Mouse (Mus musculus): ENCODE results near the gene Cemip. TPM values are rescaled to one million over a fixed set of nuclear protein-coding genes. Genes with fewer than 3 reads are reported as not detected.
A peak's percentile ranks its signal among the peaks of the same experiment; 100 is the strongest.

Gene Cemip
- total and polyA plus RNA-seq, 2 experiments = not detected

DNA sequence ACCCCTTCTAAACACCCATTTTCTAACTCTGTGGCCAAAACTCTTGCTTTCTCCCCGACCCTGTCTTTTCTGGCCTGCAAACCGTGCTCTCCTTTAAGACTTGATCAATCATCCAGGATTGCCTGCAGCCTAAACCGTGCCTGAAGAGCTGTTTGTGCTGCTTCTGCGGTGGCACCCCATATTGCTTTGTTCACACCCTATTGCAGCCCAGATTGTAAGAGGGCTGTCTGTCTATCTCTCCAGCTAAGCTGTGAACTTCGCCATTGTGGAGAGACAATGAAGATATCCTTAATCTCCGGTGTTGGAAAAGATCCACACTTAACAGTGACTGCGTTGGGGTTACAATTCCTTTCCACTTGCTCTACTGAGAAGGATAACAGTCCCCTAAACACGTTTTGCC lies 12.0 kb downstream of the Cemip start:
- Histone ChIP-seq H3K79me2 (ENCODE audit: control insufficient read depth, insufficient read depth, low read length) (no peaks in the 10 kb centered on the region), H3K27ac (replicated peaks; ENCODE audit: insufficient read depth, low read depth, low read length) (no peak overlapping the region), H3K4me1 (ENCODE audit: control insufficient read depth, insufficient read depth, low read length) (no peaks in the 10 kb centered on the region), H3K36me3 (ENCODE audit: control insufficient read depth, insufficient read depth, low read length) (no peaks in the 10 kb centered on the region), H3K4me3 (ENCODE audit: insufficient read depth, low read depth, low read length) (no peak overlapping the region), H3K27me3 (ENCODE audit: control insufficient read depth, insufficient read depth, low read length) (no peaks in the 10 kb centered on the region), H3K9ac (ENCODE audit: low read depth, low read length) (no peak overlapping the region)
- TF ChIP-seq CTCF (IDR thresholded peaks at IDR 0.05; ENCODE audit: low read depth, low read length) = no peak
- DNase-seq (ENCODE audit: extremely low read depth, low read depth, low spot score) = no peak
- WGBS = 42% methylated on average over 8 of the region's 8 CpGs

GRCm38 (mm10) chr7:84073856-84074255 lies 12.4 kb downstream of the Cemip start:
- no peak overlapping the region for H3K27ac ChIP-seq (replicated peaks; ENCODE audit: insufficient read depth, low read depth, low read length)
- H3K27me3 ChIP-seq (ENCODE audit: control insufficient read depth, insufficient read depth, low read length) = no peaks in the 10 kb centered on the region
- H3K9ac ChIP-seq (ENCODE audit: low read depth, low read length) = no peak overlapping the region
- H3K4me3 ChIP-seq (ENCODE audit: insufficient read depth, low read depth, low read length) = no peak overlapping the region
- H3K4me1 ChIP-seq (ENCODE audit: control insufficient read depth, insufficient read depth, low read length) = no peaks in the 10 kb centered on the region
- WGBS = 75% methylated on average over 3 of the region's 3 CpGs
- H3K36me3 ChIP-seq (ENCODE audit: control insufficient read depth, insufficient read depth, low read length) = no peaks in the 10 kb centered on the region
- H3K79me2 ChIP-seq (ENCODE audit: control insufficient read depth, insufficient read depth, low read length) = no peaks in the 10 kb centered on the region
- TF ChIP-seq POLR2A (IDR thresholded peaks at IDR 0.05; ENCODE audit: extremely low read depth, insufficient read depth, low read length) = no peak
- no peak for TF ChIP-seq CTCF (IDR thresholded peaks at IDR 0.05; ENCODE audit: low read depth, low read length)
- no peak for DNase-seq (ENCODE audit: extremely low read depth, low read depth, low spot score)

DNA sequence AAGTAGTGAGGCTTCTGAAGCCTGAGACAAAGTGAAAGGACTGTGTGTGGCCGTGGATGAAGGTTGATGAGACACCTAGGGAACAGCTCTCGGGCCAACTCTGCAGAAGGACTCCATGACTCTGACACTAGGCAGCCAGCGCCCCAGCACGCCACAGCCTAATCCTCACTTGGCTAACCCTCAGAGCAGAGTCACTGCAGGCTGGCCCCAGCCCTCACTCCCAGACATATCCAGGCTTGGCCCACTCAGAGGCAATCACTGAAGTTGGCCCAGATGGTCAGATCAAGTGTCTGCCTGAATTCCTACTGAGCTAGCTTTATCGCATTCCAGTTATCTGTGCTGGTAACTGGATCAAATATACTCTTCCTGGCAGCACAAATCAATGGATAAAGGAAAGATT lies 17.4 kb downstream of the Cemip start:
- no peak overlapping the region for H3K27ac ChIP-seq (replicated peaks; ENCODE audit: insufficient read depth, low read depth, low read length)
- no peak for DNase-seq (ENCODE audit: extremely low read depth, low read depth, low spot score)

DNA sequence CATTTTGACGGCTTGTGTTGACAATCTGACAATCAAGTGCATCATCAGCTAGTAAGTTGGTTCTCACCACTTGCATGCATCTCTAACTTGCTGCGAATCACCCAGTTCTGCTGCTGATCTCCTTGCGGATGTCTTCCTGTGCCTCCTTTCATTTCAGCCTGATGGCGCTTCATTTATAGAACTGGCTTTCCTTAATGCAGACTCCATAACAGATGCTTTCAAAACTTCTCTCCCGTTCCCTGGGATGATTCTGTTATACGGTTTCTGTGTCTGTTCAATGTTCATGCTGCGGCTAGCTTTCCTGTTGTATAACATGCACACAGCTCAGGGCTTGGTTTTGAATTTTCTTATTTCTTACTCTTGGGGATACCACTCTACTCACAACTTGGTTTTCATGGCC lies 26.5 kb downstream of the Cemip start:
- H3K27me3 ChIP-seq (ENCODE audit: control insufficient read depth, insufficient read depth, low read length) = no peaks in the 10 kb centered on the region
- DNase-seq (ENCODE audit: extremely low read depth, low read depth, low spot score) = no peak
- no peaks in the 10 kb centered on the region for H3K4me1 ChIP-seq (ENCODE audit: control insufficient read depth, insufficient read depth, low read length)
- no peak overlapping the region for H3K27ac ChIP-seq (replicated peaks; ENCODE audit: insufficient read depth, low read depth, low read length)
- no peak overlapping the region for H3K9ac ChIP-seq (ENCODE audit: low read depth, low read length)
- no peaks in the 10 kb centered on the region for H3K79me2 ChIP-seq (ENCODE audit: control insufficient read depth, insufficient read depth, low read length)
- 91% methylated on average over 7 of the region's 7 CpGs for WGBS
- H3K36me3 ChIP-seq (ENCODE audit: control insufficient read depth, insufficient read depth, low read length) = no peaks in the 10 kb centered on the region
- H3K4me3 ChIP-seq (ENCODE audit: insufficient read depth, low read depth, low read length) = no peak overlapping the region
- no peak for TF ChIP-seq POLR2A (IDR thresholded peaks at IDR 0.05; ENCODE audit: extremely low read depth, insufficient read depth, low read length)
- TF ChIP-seq CTCF (IDR thresholded peaks at IDR 0.05; ENCODE audit: low read depth, low read length) = no peak

More for the DNA sequence above, 17.4 kb downstream of the Cemip start:
- 84% methylated on average over 5 of the region's 5 CpGs for WGBS
- H3K9ac ChIP-seq (ENCODE audit: low read depth, low read length) = no peak overlapping the region
- no peaks in the 10 kb centered on the region for H3K27me3 ChIP-seq (ENCODE audit: control insufficient read depth, insufficient read depth, low read length)
- TF ChIP-seq POLR2A (IDR thresholded peaks at IDR 0.05; ENCODE audit: extremely low read depth, insufficient read depth, low read length) = no peak
- TF ChIP-seq CTCF (IDR thresholded peaks at IDR 0.05; ENCODE audit: low read depth, low read length) = no peak
- no peaks in the 10 kb centered on the region for H3K36me3 ChIP-seq (ENCODE audit: control insufficient read depth, insufficient read depth, low read length)
- no peaks in the 10 kb centered on the region for H3K79me2 ChIP-seq (ENCODE audit: control insufficient read depth, insufficient read depth, low read length)
- H3K4me3 ChIP-seq (ENCODE audit: insufficient read depth, low read depth, low read length) = no peak overlapping the region
- H3K4me1 ChIP-seq (ENCODE audit: control insufficient read depth, insufficient read depth, low read length) = no peaks in the 10 kb centered on the region

DNA sequence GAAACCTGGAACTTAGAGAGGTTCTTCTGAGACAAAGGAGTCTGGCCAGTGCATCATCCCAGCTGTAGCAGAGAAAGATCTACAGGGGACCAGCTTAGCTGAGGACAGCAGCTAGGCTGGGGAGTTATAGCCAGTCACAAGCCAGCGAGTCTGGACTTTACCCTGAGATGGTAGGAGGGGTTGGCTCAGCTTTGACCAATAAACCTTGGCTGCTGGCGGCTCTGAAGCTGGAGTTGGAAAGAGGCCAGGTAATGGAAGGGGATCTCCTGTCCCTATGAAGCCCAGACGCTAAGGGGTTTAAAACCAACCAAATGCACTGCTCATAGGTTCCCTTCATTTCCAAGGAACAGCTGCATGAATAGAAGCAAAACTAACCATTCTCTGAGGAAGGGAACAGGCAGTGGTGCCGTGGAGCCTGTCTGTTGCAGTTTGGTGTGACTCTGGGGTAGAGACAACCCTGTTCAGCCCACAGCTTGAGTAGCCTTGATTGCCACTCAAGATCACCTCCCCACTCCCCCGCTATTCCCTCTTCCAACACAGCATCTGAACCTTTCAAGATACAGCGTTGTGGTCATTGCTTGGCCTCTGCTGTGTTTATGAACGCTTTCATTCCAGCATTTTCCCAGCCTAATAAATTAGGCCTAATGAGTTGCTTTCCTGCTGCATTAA lies 30.2 kb downstream of the Cemip start:
- H3K4me1 ChIP-seq (ENCODE audit: control insufficient read depth, insufficient read depth, low read length) = no peaks in the 10 kb centered on the region
- H3K36me3 ChIP-seq (ENCODE audit: control insufficient read depth, insufficient read depth, low read length) = no peaks in the 10 kb centered on the region
- no peak overlapping the region for H3K4me3 ChIP-seq (ENCODE audit: insufficient read depth, low read depth, low read length)
- no peaks in the 10 kb centered on the region for H3K27me3 ChIP-seq (ENCODE audit: control insufficient read depth, insufficient read depth, low read length)
- DNase-seq (ENCODE audit: extremely low read depth, low read depth, low spot score) = peak; percentile 52
- 62% methylated on average over 7 of the region's 7 CpGs for WGBS
- H3K9ac ChIP-seq (ENCODE audit: low read depth, low read length) = no peak overlapping the region
- no peaks in the 10 kb centered on the region for H3K79me2 ChIP-seq (ENCODE audit: control insufficient read depth, insufficient read depth, low read length)
- TF ChIP-seq POLR2A (IDR thresholded peaks at IDR 0.05; ENCODE audit: extremely low read depth, insufficient read depth, low read length) (no peak), CTCF (IDR thresholded peaks at IDR 0.05; ENCODE audit: low read depth, low read length) (no peak)
- H3K27ac ChIP-seq (replicated peaks; ENCODE audit: insufficient read depth, low read depth, low read length) = no peak overlapping the region

DNA sequence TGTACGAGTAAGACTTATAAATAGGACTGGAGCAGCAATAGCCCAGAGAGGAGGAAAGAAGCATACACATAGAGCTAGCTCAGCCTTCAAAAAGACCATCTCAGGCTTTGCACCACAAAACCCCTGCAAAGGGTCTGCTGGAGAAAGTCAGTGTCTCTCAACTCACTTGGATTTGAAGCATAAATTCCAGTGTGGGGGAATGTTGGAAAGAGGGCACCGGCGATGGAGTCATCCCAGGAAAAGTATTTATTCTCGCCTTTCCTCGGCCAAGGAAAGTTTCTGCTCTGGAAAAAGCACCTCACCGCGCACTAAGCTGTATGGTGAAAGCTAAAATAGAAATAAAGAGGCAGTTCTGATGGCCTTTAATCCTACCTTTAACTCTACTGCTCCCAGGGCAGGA lies 32.4 kb downstream of the Cemip start:
- H3K36me3 ChIP-seq (ENCODE audit: control insufficient read depth, insufficient read depth, low read length) = no peaks in the 10 kb centered on the region
- no peaks in the 10 kb centered on the region for H3K27me3 ChIP-seq (ENCODE audit: control insufficient read depth, insufficient read depth, low read length)
- H3K27ac ChIP-seq (replicated peaks; ENCODE audit: insufficient read depth, low read depth, low read length) = no peak overlapping the region
- H3K79me2 ChIP-seq (ENCODE audit: control insufficient read depth, insufficient read depth, low read length) = no peaks in the 10 kb centered on the region
- 91% methylated on average over 7 of the region's 7 CpGs for WGBS
- DNase-seq (ENCODE audit: extremely low read depth, low read depth, low spot score) = no peak
- TF ChIP-seq CTCF (IDR thresholded peaks at IDR 0.05; ENCODE audit: low read depth, low read length) (no peak), POLR2A (IDR thresholded peaks at IDR 0.05; ENCODE audit: extremely low read depth, insufficient read depth, low read length) (no peak)
- H3K9ac ChIP-seq (ENCODE audit: low read depth, low read length) = no peak overlapping the region
- no peak overlapping the region for H3K4me3 ChIP-seq (ENCODE audit: insufficient read depth, low read depth, low read length)
- H3K4me1 ChIP-seq (ENCODE audit: control insufficient read depth, insufficient read depth, low read length) = no peaks in the 10 kb centered on the region

Data from liver, adult 2 months (tissue).